Mouse (Mus musculus): ENCODE data around the gene Cnn1.
A peak's percentile ranks its signal among the peaks of the same experiment; 100 is the strongest.

Cnn1 gene

GRCm38 (mm10) chr9:22076223-22076622, 22.8 kb upstream of the Cnn1 start:
- DNase-seq, result peak; percentile 29

GRCm38 (mm10) chr9:22084667-22085021, 14.4 kb upstream of the Cnn1 start:
- no peak for DNase-seq

- DNase-seq, result peak; percentile 98
These were observed 13.8 kb upstream of the Cnn1 start, which contains the start of gene Ecsit for GRCm38 (mm10) chr9:22085022-22085834. Ecsit (minus strand) TSS chr9:22085438.

GRCm38 (mm10) chr9:22086012-22086411, 13.0 kb upstream of the Cnn1 start:
- DNase-seq, result no peak

- no peak for DNase-seq
These were observed 11.9 kb upstream of the Cnn1 start for GRCm38 (mm10) chr9:22087034-22087618.

- DNase-seq, result no peak
These were observed 9.7 kb upstream of the Cnn1 start for GRCm38 (mm10) chr9:22089281-22089680.

- DNase-seq, result no peak
These were observed 9.0 kb upstream of the Cnn1 start for GRCm38 (mm10) chr9:22089986-22090385.

GRCm38 (mm10) chr9:22092746-22093145, 6.3 kb upstream of the Cnn1 start:
- DNase-seq, result no peak

- peak; percentile 86 for DNase-seq
These were observed 3.1 kb upstream of the Cnn1 start for GRCm38 (mm10) chr9:22095854-22096307.

- no peak for DNase-seq
These were observed 906 bp downstream of the Cnn1 start for GRCm38 (mm10) chr9:22099922-22100321.

- DNase-seq, result no peak
These were observed 9.2 kb downstream of the Cnn1 start for GRCm38 (mm10) chr9:22108194-22108593.

GRCm38 (mm10) chr9:22115635-22116034, 16.6 kb downstream of the Cnn1 start:
- no peak for DNase-seq

GRCm38 (mm10) chr9:22116086-22116485, 17.1 kb downstream of the Cnn1 start:
- no peak for DNase-seq

- peak; percentile 98 for DNase-seq
These were observed 17.9 kb downstream of the Cnn1 start, which contains the start of gene Elof1 for GRCm38 (mm10) chr9:22116740-22117426. Elof1 (minus strand) TSS chr9:22117172.

- DNase-seq, result peak; percentile 85
These were observed 18.9 kb downstream of the Cnn1 start for GRCm38 (mm10) chr9:22117754-22118456.

GRCm38 (mm10) chr9:22119543-22119942, 20.5 kb downstream of the Cnn1 start:
- no peak for DNase-seq

- DNase-seq, result no peak
These were observed 22.5 kb downstream of the Cnn1 start for GRCm38 (mm10) chr9:22121545-22121944.

GRCm38 (mm10) chr9:22122005-22122404, 23.0 kb downstream of the Cnn1 start:
- no peak for DNase-seq

GRCm38 (mm10) chr9:22123069-22123609, 24.1 kb downstream of the Cnn1 start:
- DNase-seq, result no peak

GRCm38 (mm10) chr9:22124169-22124568, 25.2 kb downstream of the Cnn1 start:
- DNase-seq, result no peak

- DNase-seq, result no peak
These were observed 26.4 kb downstream of the Cnn1 start for GRCm38 (mm10) chr9:22125246-22126027.

Data from cerebellum, adult 9-10 months (tissue).